Mouse (Mus musculus) adrenal gland, adult 18-20 months (tissue): ENCODE data around the gene Pabpc6. TPM values are rescaled to one million over a fixed set of nuclear protein-coding genes. Genes with fewer than 3 reads are reported as not detected.

Source experiments
- DNase-seq, 2 experiments: peaks; one replicate each; pipeline ENCODE4 v3.0.0; 2021 to 2022; ENCODE audit warnings: low spot score in 2 of 2
- long read RNA-seq, 2 experiments: library from polyadenylated mRNA; stranded (forward); transcript quantifications; one replicate each; pipeline ENCODE4 v2.0.0; 2021
- total RNA-seq, 2 experiments: library from RNA; stranded (reverse); gene quantifications; 1 replicate in 1 of 2; 2 replicates in 1 of 2; pipeline ENCODE4 v1.2.3; 2021

The Pabpc6 gene
- not detected for total RNA-seq
- long read RNA-seq, experiment 1 = 0 reads
- long read RNA-seq, experiment 2 = 0 reads

GRCm38 (mm10) chr17:9669283-9669905 lies at the start of gene Pabpc6:
Gene Pabpc6, minus strand, starts transcription at chr17:9669717.
- DNase-seq = no peak

GRCm38 (mm10) chr17:9710910-9711309 lies 41.4 kb upstream of the Pabpc6 start:
- DNase-seq = no peak

- no peak for DNase-seq
These were observed 39.4 kb upstream of the Pabpc6 start for GRCm38 (mm10) chr17:9708888-9709287.

- DNase-seq = no peak
These were observed 37.8 kb upstream of the Pabpc6 start for GRCm38 (mm10) chr17:9707356-9707755.

- DNase-seq = no peak
These were observed 28.2 kb upstream of the Pabpc6 start for GRCm38 (mm10) chr17:9697763-9698162.

GRCm38 (mm10) chr17:9691251-9691650 lies 21.7 kb upstream of the Pabpc6 start:
- no peak for DNase-seq

- DNase-seq = no peak
These were observed 14.1 kb upstream of the Pabpc6 start for GRCm38 (mm10) chr17:9683539-9684155.

- DNase-seq = no peak
These were observed 11.2 kb upstream of the Pabpc6 start for GRCm38 (mm10) chr17:9680741-9681140.

- no peak for DNase-seq
These were observed 5.8 kb upstream of the Pabpc6 start for GRCm38 (mm10) chr17:9675175-9675789.

- DNase-seq = no peak
These were observed 1.6 kb downstream of the Pabpc6 start for GRCm38 (mm10) chr17:9667955-9668354.

GRCm38 (mm10) chr17:9658651-9659050 lies 10.9 kb downstream of the Pabpc6 start:
- DNase-seq = no peak

- DNase-seq = no peak
These were observed 15.4 kb downstream of the Pabpc6 start for GRCm38 (mm10) chr17:9654155-9654554.

GRCm38 (mm10) chr17:9647644-9648043 lies 21.9 kb downstream of the Pabpc6 start:
- DNase-seq = no peak

- DNase-seq = no peak
These were observed 25.8 kb downstream of the Pabpc6 start for GRCm38 (mm10) chr17:9643657-9644180.

- no peak for DNase-seq
These were observed 32.5 kb downstream of the Pabpc6 start for GRCm38 (mm10) chr17:9637011-9637410.

GRCm38 (mm10) chr17:9632579-9633252 lies 36.8 kb downstream of the Pabpc6 start:
- DNase-seq = no peak

GRCm38 (mm10) chr17:9632140-9632539 lies 37.4 kb downstream of the Pabpc6 start:
- DNase-seq = no peak

GRCm38 (mm10) chr17:9631081-9631480 lies 38.4 kb downstream of the Pabpc6 start:
- no peak for DNase-seq

- DNase-seq = no peak
These were observed 42.5 kb downstream of the Pabpc6 start for GRCm38 (mm10) chr17:9627011-9627410.
